Mouse (Mus musculus) megakaryocyte, embryonic 14.5 days (primary cell): ENCODE results near the gene Ndufa7.

Experiments used
- FLI1 ChIP-seq: IDR thresholded peaks from 2 replicates; pipeline ENCODE4 v1.6.1; 2012; ENCODE audit warnings: low read length, inconsistent platforms, mixed read lengths
- GATA1 ChIP-seq: IDR thresholded peaks from 3 replicates; pipeline ENCODE4 v1.6.1; 2012; ENCODE audit warnings: mixed read lengths, low read length, inconsistent platforms, borderline replicate concordance

- TF ChIP-seq GATA1 = no peak
- no peak for TF ChIP-seq FLI1
Observed at GRCm38 (mm10) chr17:33808192-33808591, 16.2 kb upstream of the Ndufa7 start.
